23 mouse cellular contexts compared by ENCODE assay signal in genomic region chr5:149551179-149551578, GRCm38 (mm10). TPM values are rescaled to one million over a fixed set of nuclear protein-coding genes. Genes with fewer than 3 reads are reported as not detected.
DNase-seq lines count a peak whose midpoint lies in the region; ATAC-seq lines count a peak whose summit lies in the region.
"Had no signal": no experiment of that assay in that cellular context is flagged by ENCODE, and none has a peak within 500 bp of the region (broad histone marks: within the 10 kb centered on the region; RNA-seq: fewer than 3 reads in every experiment).

No protein-coding gene starts in this region.

- no peaks in the 10 kb centered on the region; the same call in 1 of the 2 replicates for H3K4me1 ChIP-seq in heart, embryonic 12.5 days (replicated peaks)
- H3K4me1 ChIP-seq in heart, embryonic 11.5 days (ENCODE audit: control insufficient read depth, insufficient read depth, low read length), result no peaks in the 10 kb centered on the region
- H3K4me1 ChIP-seq in midbrain, embryonic 11.5 days (ENCODE audit: control insufficient read depth, insufficient read depth, low read length), result no peaks in the 10 kb centered on the region
- 0 out of 2 replicates have a peak, but pooled peaks cover 3% of the 10 kb centered on the region for H3K4me1 ChIP-seq in midbrain, embryonic 14.5 days (ENCODE audit: control insufficient read depth, insufficient read depth, low read length)
- H3K4me1 ChIP-seq: embryonic facial prominence, embryonic 13.5 days; heart, embryonic 15.5 days; hindbrain, embryonic 13.5 days had no signal

- DNase-seq in midbrain, embryonic 11.5 days (ENCODE audit: low spot score, missing footprints), result peak; percentile 79
- no peak for DNase-seq in midbrain, embryonic 14.5 days
- DNase-seq in left cerebral cortex, adult 8-10 months (ENCODE audit: low spot score in 2 of 2), result no peak
- no peak for DNase-seq in adipocyte (ENCODE audit: low spot score)
- DNase-seq: adrenal gland, postnatal 14 days; cerebellum, adult 2 months; cerebellum, postnatal 10 days; embryo, embryonic 11 days; gastrocnemius, postnatal 14 days; heart, postnatal 4 days; kidney, adult 18-20 months had no signal

- no peaks in the 10 kb centered on the region for H3K27me3 ChIP-seq in heart, embryonic 12.5 days (replicated peaks)
- peaks cover 2% of the 10 kb centered on the region; the same call in 1 of the 2 replicates for H3K27me3 ChIP-seq in heart, embryonic 11.5 days (ENCODE audit: control insufficient read depth, insufficient read depth, low read length)
- no peaks in the 10 kb centered on the region for H3K27me3 ChIP-seq in midbrain, embryonic 11.5 days (ENCODE audit: control insufficient read depth, insufficient read depth, low read length)
- H3K27me3 ChIP-seq in midbrain, embryonic 14.5 days (ENCODE audit: control insufficient read depth, insufficient read depth, low read length), result no peaks in the 10 kb centered on the region
- H3K27me3 ChIP-seq: embryonic facial prominence, embryonic 13.5 days; forebrain, embryonic 12.5 days; heart, embryonic 15.5 days; hindbrain, embryonic 13.5 days had no signal

- no peak for ATAC-seq in heart, embryonic 12.5 days (ENCODE audit: insufficient number of reproducible peaks, low FRiP score)
- no peak for ATAC-seq in heart, embryonic 11.5 days (replicated peaks; ENCODE audit: insufficient number of reproducible peaks, low FRiP score, low TSS enrichment)
- ATAC-seq in midbrain, embryonic 11.5 days (ENCODE audit: low FRiP score), result no peak
- ATAC-seq in midbrain, embryonic 14.5 days (ENCODE audit: low FRiP score, low TSS enrichment), result no peak
- peak; percentile 52; the same call in 1 of the 2 replicates for ATAC-seq in common myeloid progenitor, adult 5-6 weeks (replicated peaks; ENCODE audit: low read depth, poor library complexity, severe bottlenecking)
- ATAC-seq: forebrain, embryonic 16.5 days; hindbrain, postnatal 0 days had no signal

- no peak overlapping the region for H3K9ac ChIP-seq in heart, embryonic 12.5 days
- no peak overlapping the region for H3K9ac ChIP-seq in heart, embryonic 11.5 days (ENCODE audit: low read depth, low read length)
- no peak overlapping the region for H3K9ac ChIP-seq in midbrain, embryonic 11.5 days (ENCODE audit: low read length)
- no peak overlapping the region for H3K9ac ChIP-seq in midbrain, embryonic 14.5 days (replicated peaks; ENCODE audit: low read length)
- H3K9ac ChIP-seq: embryonic facial prominence, embryonic 13.5 days; forebrain, embryonic 12.5 days; heart, embryonic 15.5 days; hindbrain, embryonic 13.5 days had no signal

- no peaks in the 10 kb centered on the region; the same call in 1 of the 2 replicates for H3K9me3 ChIP-seq in heart, embryonic 12.5 days (replicated peaks)
- no peaks in the 10 kb centered on the region for H3K9me3 ChIP-seq in heart, embryonic 11.5 days (replicated peaks; ENCODE audit: control insufficient read depth, low read length)
- no peaks in the 10 kb centered on the region for H3K9me3 ChIP-seq in midbrain, embryonic 11.5 days (ENCODE audit: control insufficient read depth, low read length)
- no peaks in the 10 kb centered on the region for H3K9me3 ChIP-seq in midbrain, embryonic 14.5 days (ENCODE audit: control insufficient read depth, low read length)
- H3K9me3 ChIP-seq: forebrain, embryonic 12.5 days; heart, embryonic 15.5 days had no signal

- no peak overlapping the region for H3K4me3 ChIP-seq in heart, embryonic 12.5 days
- no peak overlapping the region for H3K4me3 ChIP-seq in heart, embryonic 11.5 days (ENCODE audit: low read depth, low read length)
- no peak overlapping the region for H3K4me3 ChIP-seq in midbrain, embryonic 11.5 days (ENCODE audit: low read depth, low read length)
- H3K4me3 ChIP-seq in midbrain, embryonic 14.5 days (replicated peaks; ENCODE audit: low read depth, low read length), result no peak overlapping the region
- H3K4me3 ChIP-seq: embryonic facial prominence, embryonic 13.5 days; forebrain, embryonic 12.5 days; heart, embryonic 15.5 days; hindbrain, embryonic 13.5 days had no signal

- 36% methylated on average over 8 of the region's 10 CpGs for WGBS in heart, embryonic 12.5 days
- 46% methylated on average over 8 of the region's 10 CpGs for WGBS in heart, embryonic 11.5 days (ENCODE audit: insufficient replicate concordance)
- WGBS in midbrain, embryonic 11.5 days, result 63% methylated on average over 7 of the region's 10 CpGs
- WGBS in midbrain, embryonic 14.5 days, result 58% methylated on average over 8 of the region's 10 CpGs

- no peak overlapping the region for H3K27ac ChIP-seq in heart, embryonic 12.5 days (ENCODE audit: poor library complexity, severe bottlenecking)
- no peak overlapping the region for H3K27ac ChIP-seq in heart, embryonic 11.5 days (ENCODE audit: low read depth, low read length)
- H3K27ac ChIP-seq in midbrain, embryonic 11.5 days (ENCODE audit: low read depth, low read length), result no peak overlapping the region
- H3K27ac ChIP-seq in midbrain, embryonic 14.5 days (replicated peaks; ENCODE audit: low read depth, low read length), result no peak overlapping the region
- H3K27ac ChIP-seq: embryonic facial prominence, embryonic 13.5 days; forebrain, embryonic 12.5 days; heart, embryonic 15.5 days; hindbrain, embryonic 13.5 days; hindbrain, postnatal 0 days had no signal

- 0 out of 2 replicates have a peak overlapping the region, but pooled peaks have one; percentile 4 for H3K4me2 ChIP-seq in heart, embryonic 12.5 days
- H3K4me2 ChIP-seq in heart, embryonic 11.5 days, result no peak overlapping the region; the same call in 1 of the 2 replicates
- H3K4me2 ChIP-seq in midbrain, embryonic 11.5 days, result no peak overlapping the region
- no peak overlapping the region for H3K4me2 ChIP-seq in midbrain, embryonic 14.5 days (ENCODE audit: low read length)
- H3K4me2 ChIP-seq: embryonic facial prominence, embryonic 13.5 days; forebrain, embryonic 12.5 days; heart, embryonic 15.5 days; hindbrain, embryonic 13.5 days had no signal

- no peaks in the 10 kb centered on the region for H3K36me3 ChIP-seq in heart, embryonic 12.5 days
- no peaks in the 10 kb centered on the region for H3K36me3 ChIP-seq in heart, embryonic 11.5 days (ENCODE audit: control insufficient read depth, insufficient read depth, low read length)
- H3K36me3 ChIP-seq in midbrain, embryonic 11.5 days (ENCODE audit: control insufficient read depth, insufficient read depth, low read length), result no peaks in the 10 kb centered on the region
- no peaks in the 10 kb centered on the region for H3K36me3 ChIP-seq in midbrain, embryonic 14.5 days (ENCODE audit: control insufficient read depth, insufficient read depth, low read length)
- H3K36me3 ChIP-seq: embryonic facial prominence, embryonic 13.5 days; forebrain, embryonic 12.5 days; G1E; heart, embryonic 15.5 days; hindbrain, embryonic 13.5 days had no signal

RNA-seq across cellular contexts. Expression of gene Wdr95, which starts 22.7 kb away (rescaled TPM):
- 0.09 TPM in 1 of 2 replicates, not detected in the other for polyA plus RNA-seq in heart, embryonic 12.5 days (2016; fragmentation: Nextera tagmentation; extraction: Ambion mirVana)
- 0.09 TPM in 1 of 2 replicates, not detected in the other for polyA plus RNA-seq in heart, embryonic 11.5 days (2014; fragmentation: Nextera tagmentation; extraction: Ambion mirVana)
- 0.08 and 0.33 TPM in 2 replicates for polyA plus RNA-seq in midbrain, embryonic 11.5 days (2014; fragmentation: Nextera tagmentation; extraction: Ambion mirVana)
- 0.30 TPM in 1 of 2 replicates, not detected in the other for polyA plus RNA-seq in midbrain, embryonic 14.5 days (2014; fragmentation: Nextera tagmentation; extraction: Ambion mirVana)
- total RNA-seq in common myeloid progenitor, adult 5-6 weeks (2017), result not detected in 2 replicates
- 1 to 10 TPM in 1 of 4 experiments, under 1 TPM in 3; 0.15 to 1.9 (median 0.43) TPM for total RNA-seq in left cerebral cortex, adult 8-10 months (2022)
- total RNA-seq: adrenal gland, adult 18-20 months; adrenal gland, postnatal 14 days; G1E; gastrocnemius, postnatal 14 days; heart, adult 8-10 months; hindbrain, postnatal 0 days had no signal
- polyA plus RNA-seq: G1E; heart, embryonic 15.5 days had no signal
